Mouse (Mus musculus) neural tube, embryonic 10.5 days (tissue): ENCODE measurements around the gene Relt.

Experiments used
- DNase-seq: peaks from one replicate; pipeline ENCODE4 v3.0.0-alpha.2; 2017; ENCODE audit warnings: low spot score; ENCODE audit errors: extremely low spot score

The Relt gene

DNA sequence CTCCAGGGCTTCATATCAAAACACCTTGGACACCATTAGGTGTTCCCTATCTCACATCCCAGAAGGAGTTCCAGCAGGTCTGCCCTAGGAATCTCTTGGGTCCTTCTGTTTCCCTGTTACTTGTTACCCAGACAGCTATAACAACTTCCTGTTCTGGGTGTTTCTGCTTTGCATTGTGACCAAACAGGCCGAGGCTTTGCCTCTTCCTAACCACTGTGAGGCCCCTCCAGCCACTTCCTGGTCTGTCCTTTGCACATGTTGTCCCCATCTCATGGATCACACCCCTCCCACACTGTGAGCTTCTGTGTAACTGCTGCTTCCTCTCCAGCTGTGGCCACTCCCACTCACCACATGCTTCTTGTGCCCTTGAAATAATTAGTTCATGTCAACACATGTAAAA is 17.8 kb downstream of the Relt start:
- no peak for DNase-seq

GRCm38 (mm10) chr7:100845026-100845400 is 18.2 kb downstream of the Relt start:
- DNase-seq = no peak

- DNase-seq = no peak
Observed at GRCm38 (mm10) chr7:100844385-100845025, 18.7 kb downstream of the Relt start.

- DNase-seq = no peak
Observed at GRCm38 (mm10) chr7:100843866-100844265, 19.4 kb downstream of the Relt start.

DNA sequence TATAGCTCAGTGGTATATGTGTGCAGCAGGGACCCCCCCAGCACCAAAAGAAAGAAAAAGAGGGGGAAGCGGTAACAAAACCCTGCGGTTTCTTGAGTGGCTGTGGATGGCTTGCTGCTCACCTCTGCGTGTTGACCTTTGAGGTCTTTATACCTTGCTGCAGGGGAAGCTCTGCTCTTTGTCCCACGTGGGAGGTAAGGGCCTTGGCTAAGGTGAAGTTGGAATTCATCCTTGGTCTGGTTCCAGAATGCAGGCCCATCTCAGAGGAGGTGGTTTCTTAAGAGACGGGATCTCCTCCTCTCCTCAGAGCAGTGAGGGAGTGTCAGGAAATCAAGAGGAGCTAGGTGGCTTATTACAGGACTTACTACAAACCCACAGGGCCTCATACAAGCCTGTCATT is 21.1 kb downstream of the Relt start:
- DNase-seq = no peak

- no peak for DNase-seq
Observed at GRCm38 (mm10) chr7:100841608-100842007, 21.6 kb downstream of the Relt start.

GRCm38 (mm10) chr7:100840906-100841305 is 22.3 kb downstream of the Relt start:
- no peak for DNase-seq

- no peak for DNase-seq
Observed at GRCm38 (mm10) chr7:100839632-100840402, 23.4 kb downstream of the Relt start.

DNA sequence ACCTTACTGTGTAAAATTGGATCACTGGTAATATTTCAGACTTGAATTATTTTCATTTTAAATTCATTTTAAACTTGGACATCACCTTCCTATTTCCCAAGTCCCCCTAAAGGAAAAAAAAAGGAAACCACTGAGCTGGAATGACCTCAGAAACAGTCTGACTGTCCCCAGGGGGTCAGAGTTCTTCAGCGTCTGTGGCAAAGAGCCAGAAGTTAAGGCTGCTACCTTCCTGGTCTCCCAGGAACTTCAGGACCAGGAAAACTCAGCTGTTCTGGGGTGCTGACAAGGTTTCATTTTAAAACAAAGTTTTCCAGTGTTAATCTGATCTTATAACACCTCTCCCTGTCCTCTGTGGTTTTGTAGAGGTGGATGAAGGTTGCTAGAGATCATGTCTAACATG is 25.5 kb downstream of the Relt start:
- DNase-seq = no peak

GRCm38 (mm10) chr7:100836657-100837056 is 26.6 kb downstream of the Relt start:
- DNase-seq = no peak

DNA sequence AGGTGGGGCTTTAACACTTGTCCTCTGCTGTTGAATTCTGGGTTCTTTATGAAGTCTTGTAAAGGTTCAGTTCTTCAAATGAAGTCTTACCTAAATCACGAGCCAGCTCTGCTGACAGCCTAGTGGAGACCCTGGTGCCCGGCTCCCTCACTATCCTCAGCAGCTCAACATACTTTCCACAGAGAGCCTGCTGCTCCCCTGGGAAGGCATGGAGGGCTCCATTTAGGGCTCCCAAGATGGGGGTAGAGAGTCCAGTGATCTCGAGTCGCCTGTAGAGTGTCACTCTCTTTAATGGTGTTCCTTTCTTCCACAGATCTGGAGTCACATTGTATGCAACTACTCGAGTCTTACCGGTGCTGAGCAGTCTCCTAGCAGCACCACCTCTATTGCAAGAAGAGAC is 27.5 kb downstream of the Relt start:
- DNase-seq = no peak

DNA sequence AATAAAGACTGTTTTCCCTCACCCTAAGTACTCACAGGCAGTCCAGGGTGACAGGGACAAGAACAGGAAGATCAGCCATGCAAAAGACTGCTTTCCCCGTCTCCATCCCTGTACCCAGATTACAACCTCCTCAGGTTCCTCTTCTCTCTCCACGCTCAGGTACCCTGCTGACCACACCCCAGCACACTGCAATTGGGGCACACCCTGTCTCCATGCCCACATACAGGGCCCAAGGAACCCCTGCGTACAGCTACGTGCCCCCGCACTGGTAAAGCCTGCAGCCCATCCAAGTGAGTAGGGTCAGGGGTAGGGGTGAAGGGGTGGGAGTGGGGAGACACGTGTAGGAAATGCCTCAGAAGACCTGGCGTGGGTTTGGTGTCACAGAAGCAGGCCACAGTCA is 28.1 kb downstream of the Relt start:
- no peak for DNase-seq

GRCm38 (mm10) chr7:100833859-100834258 is 29.4 kb downstream of the Relt start:
- no peak for DNase-seq

- DNase-seq = no peak
Observed at GRCm38 (mm10) chr7:100828549-100828948, 34.7 kb downstream of the Relt start.

DNA sequence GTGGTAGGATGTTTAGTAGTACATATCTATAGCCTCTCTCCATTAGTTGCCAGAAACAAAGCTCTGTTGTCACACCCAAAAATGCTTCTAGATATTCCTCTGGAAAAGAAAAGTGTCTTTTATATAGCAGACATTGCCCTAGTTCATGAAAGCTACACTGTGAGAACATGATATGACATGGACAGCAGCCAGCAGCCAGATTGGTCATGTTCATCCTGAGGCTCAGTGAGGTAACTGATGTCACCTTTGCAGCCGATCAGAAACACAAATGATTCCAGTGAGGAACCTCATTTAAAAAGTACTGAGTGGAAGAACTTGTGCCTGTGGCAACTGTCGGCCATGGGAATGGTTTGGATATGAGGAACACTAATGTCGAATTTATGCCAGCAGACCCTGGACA is 38.6 kb downstream of the Relt start:
- DNase-seq = no peak

DNA sequence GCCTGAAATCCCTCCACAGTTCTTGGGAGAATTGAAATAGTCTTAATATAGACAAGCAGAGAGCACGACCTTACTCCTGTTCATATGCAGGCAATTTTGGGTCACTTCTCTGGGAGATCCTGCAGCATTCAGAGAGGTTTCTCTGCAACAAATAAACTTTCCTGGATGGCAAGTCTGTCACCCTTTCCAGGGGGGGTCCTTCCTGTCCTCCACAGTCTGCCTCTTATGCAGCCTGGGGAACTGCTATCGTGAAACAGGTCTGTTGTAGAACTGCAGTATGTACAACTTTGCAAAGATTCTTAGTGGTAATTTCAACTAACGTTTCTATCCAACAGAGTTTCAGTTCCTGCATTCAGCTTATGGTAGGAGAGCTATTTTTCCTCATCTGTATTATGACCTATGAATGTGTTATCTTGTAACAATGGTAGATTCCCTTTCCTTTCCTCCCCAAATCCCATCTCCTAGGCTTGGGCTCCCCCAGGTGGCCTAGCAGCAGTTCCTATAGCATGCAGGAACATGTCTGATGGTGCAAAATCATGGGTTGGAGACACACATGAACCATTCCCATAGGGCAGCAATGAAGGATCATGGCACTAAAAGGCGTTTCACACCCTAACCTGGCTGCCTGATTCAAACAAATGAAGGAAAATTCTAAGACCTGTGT is 44.7 kb downstream of the Relt start:
- DNase-seq = no peak

DNA sequence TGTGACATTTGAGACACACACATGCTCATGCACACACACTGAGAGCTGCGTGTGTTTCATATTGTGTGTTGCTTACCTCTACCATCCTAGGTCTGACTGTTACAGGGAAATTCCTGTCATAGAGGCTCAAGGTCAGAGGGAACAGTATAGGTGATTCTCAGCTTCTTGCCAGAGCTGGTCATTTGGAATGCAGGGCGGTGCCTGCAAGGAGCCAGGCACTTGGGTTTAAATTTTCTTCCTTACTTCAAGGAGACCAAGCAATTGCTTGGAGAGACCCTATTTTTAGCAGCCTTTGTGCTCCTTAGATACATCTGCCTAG is 45.8 kb downstream of the Relt start:
- no peak for DNase-seq

GRCm38 (mm10) chr7:100816759-100817441 is 46.3 kb downstream of the Relt start:
- DNase-seq = no peak

GRCm38 (mm10) chr7:100815900-100816570 is 47.2 kb downstream of the Relt start:
- DNase-seq = no peak

DNA sequence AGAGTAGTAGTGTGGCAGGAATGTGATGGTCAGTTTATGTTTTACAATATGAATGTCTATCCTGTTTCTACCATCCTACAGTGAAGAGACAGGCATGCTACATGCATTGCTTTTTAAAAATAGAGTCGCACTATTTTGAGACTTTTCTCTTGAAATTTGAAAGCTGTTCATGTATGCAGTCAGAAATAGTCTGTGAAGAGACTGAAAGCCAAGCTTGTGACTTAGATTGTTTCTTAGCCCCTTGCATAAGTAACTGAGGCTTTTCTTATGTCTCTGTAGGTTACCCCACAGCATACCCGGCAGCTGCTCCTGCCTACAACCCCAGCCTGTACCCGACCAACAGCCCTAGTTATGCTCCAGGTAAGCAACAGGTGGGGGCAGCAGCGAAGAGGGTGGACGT is 50.6 kb downstream of the Relt start:
- DNase-seq = no peak

DNA sequence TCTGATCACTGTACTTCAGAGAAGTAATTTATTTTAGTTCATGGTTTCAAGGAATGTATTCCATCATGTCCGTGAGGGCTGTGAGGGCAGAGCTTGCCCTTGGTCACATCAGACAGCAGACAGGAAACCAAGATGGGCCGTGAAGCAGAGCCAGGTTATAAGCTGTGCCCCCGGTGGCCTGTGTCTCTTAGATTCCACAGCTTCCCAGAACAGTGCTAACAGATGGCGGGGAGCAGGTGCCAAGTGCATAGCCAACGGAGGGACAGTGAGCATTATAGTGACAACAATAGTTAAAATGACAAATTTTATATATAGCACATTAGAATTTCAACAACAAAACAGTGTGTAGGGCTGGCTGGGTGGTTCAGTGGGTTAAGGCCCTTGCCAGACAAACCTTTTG is 51.3 kb downstream of the Relt start:
- no peak for DNase-seq

DNA sequence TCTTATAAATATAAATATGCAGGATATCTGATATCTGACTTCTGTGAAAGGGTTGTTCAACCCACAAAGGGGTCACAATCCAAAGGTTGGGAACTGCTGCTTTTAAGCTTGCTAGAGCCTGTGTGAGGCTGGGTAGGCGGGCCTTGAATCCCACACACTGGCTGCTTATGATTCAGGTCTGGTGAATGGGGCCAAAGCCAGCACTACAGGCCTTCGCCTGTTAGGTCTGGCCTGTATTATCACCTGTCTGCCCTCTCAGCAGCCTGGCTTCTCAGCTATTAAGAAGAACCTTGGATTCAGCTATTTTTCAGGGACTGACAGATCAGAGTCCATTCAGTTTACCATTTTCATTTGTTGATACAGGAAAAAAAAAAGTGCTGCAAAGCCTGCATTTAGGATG is 57.9 kb downstream of the Relt start:
- no peak for DNase-seq
